Mouse (Mus musculus): ENCODE measurements around the gene Dcun1d4. TPM values are rescaled to one million over a fixed set of nuclear protein-coding genes. Genes with fewer than 3 reads are reported as not detected.

The Dcun1d4 gene
- total RNA-seq, 1 experiment: 14.9 TPM

DNA sequence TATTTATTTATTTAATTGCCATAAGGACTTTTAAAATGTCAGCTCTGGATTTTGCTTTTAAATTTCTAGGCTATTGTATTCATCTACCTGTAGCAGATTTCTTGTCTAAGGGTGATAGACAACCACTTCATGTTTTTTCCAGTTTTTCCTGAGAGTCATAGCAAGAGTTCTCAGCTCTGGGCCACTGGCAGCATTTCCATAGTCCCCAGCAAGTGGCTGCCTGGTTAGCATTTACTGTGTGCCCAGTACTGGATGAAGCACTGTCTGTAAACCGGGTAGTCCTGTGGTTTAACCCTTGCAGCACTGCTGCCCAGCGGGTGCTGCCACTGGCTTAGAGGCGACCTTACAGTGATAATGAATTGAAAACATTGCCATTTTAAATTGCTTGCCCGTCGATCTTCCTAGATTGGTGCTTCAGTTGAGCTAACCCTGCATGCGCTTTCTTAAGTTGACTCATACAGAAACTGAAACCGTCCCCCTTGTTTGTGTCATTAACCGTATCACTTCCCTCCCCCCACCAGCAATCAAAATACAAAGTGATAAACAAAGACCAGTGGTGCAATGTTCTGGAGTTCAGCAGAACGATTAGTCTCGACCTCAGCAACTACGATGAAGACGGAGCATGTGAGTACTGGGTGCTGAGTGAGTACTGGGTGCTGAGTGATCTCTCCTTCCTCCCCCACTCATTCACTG is 76.1 kb downstream of the Dcun1d4 start:
- H3K27ac ChIP-seq (ENCODE audit: insufficient read depth, low read depth, low read length, poor library complexity, severe bottlenecking): no peak overlapping the region
- DNase-seq (ENCODE audit: low read depth, low spot score): no peak
- in situ Hi-C loops (cut with MboI; ENCODE audit: low sequenced_read_pairs in 2 of 2, unreplicated experiment in 2 of 2): no loop called here

GRCm38 (mm10) chr5:73558756-73559155 is 78.0 kb downstream of the Dcun1d4 start:
- H3K4me3 ChIP-seq (ENCODE audit: insufficient read depth in 1 of 2, low read depth in 1 of 2, low read length in 2 of 2, poor library complexity in 1 of 2, severe bottlenecking in 1 of 2): no peak overlapping the region
- no peaks in the 10 kb centered on the region for H3K9me3 ChIP-seq (ENCODE audit: control insufficient read depth, insufficient read depth, low read depth, low read length)
- H3K36me3 ChIP-seq (ENCODE audit: control insufficient read depth, insufficient read depth, low read length, poor library complexity, severe bottlenecking): peaks cover 17% of the 10 kb centered on the region
- no peak overlapping the region for H3K27ac ChIP-seq (ENCODE audit: insufficient read depth, low read depth, low read length, poor library complexity, severe bottlenecking)
- no peaks in the 10 kb centered on the region for H3K4me1 ChIP-seq (ENCODE audit: control insufficient read depth in 2 of 2, insufficient read depth in 2 of 2, low read length in 2 of 2, poor library complexity in 1 of 2)
- DNase-seq (ENCODE audit: low read depth, low spot score): no peak
- in situ Hi-C loops (cut with MboI; ENCODE audit: low sequenced_read_pairs in 2 of 2, unreplicated experiment in 2 of 2): no loop called here
- TF ChIP-seq HCFC1 (IDR thresholded peaks at IDR 0.05; ENCODE audit: borderline replicate concordance, insufficient read depth, low read length): no peak
- no peak for TF ChIP-seq CHD2 (IDR thresholded peaks at IDR 0.05; ENCODE audit: low read depth, low read length)
- TF ChIP-seq ZC3H11A (IDR thresholded peaks at IDR 0.05; ENCODE audit: borderline replicate concordance, low read depth, low read length): no peak
- TF ChIP-seq ZNF384 (IDR thresholded peaks at IDR 0.05; ENCODE audit: low read depth, low read length): no peak
- TF ChIP-seq MAFK (IDR thresholded peaks at IDR 0.05; ENCODE audit: insufficient read depth, low read depth, low read length): no peak
- H3K9ac ChIP-seq (ENCODE audit: insufficient read depth, low read depth, low read length, poor library complexity, severe bottlenecking): no peak overlapping the region

More for the DNA sequence above, 76.1 kb downstream of the Dcun1d4 start:
- no peaks in the 10 kb centered on the region for H3K9me3 ChIP-seq (ENCODE audit: control insufficient read depth, insufficient read depth, low read depth, low read length)
- no peak overlapping the region for H3K9ac ChIP-seq (ENCODE audit: insufficient read depth, low read depth, low read length, poor library complexity, severe bottlenecking)
- no peak overlapping the region for H3K4me3 ChIP-seq (ENCODE audit: insufficient read depth in 1 of 2, low read depth in 1 of 2, low read length in 2 of 2, poor library complexity in 1 of 2, severe bottlenecking in 1 of 2)
- H3K4me1 ChIP-seq (ENCODE audit: control insufficient read depth in 2 of 2, insufficient read depth in 2 of 2, low read length in 2 of 2, poor library complexity in 1 of 2): no peaks in the 10 kb centered on the region
- H3K36me3 ChIP-seq (ENCODE audit: control insufficient read depth, insufficient read depth, low read length, poor library complexity, severe bottlenecking): peaks cover 25% of the 10 kb centered on the region
- TF ChIP-seq HCFC1 (IDR thresholded peaks at IDR 0.05; ENCODE audit: borderline replicate concordance, insufficient read depth, low read length): no peak
- no peak for TF ChIP-seq ZC3H11A (IDR thresholded peaks at IDR 0.05; ENCODE audit: borderline replicate concordance, low read depth, low read length)
- TF ChIP-seq MAFK (IDR thresholded peaks at IDR 0.05; ENCODE audit: insufficient read depth, low read depth, low read length): no peak
- no peak for TF ChIP-seq ZNF384 (IDR thresholded peaks at IDR 0.05; ENCODE audit: low read depth, low read length)
- TF ChIP-seq CHD2 (IDR thresholded peaks at IDR 0.05; ENCODE audit: low read depth, low read length): no peak

DNA sequence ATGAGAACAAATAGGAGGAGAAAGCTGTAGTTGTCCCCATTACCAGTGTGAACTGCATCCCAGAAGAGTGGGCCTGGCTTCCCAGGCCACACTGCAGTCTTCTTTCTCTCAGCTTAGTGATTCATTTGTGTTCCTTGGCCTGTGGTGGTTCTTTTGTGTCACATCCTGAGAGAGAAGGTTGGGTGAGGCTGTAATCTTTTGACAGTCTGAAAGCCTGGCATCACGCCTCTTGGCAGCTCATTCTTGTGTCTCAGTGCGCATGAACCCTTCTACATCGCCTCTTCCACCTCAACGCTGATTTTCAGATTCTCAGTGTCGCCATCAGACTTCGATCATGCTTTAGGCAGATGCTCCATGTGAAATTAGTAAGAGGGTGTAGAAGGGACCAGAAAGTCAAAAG is 83.2 kb downstream of the Dcun1d4 start:
- TF ChIP-seq MAFK (IDR thresholded peaks at IDR 0.05; ENCODE audit: insufficient read depth, low read depth, low read length) (no peak), HCFC1 (IDR thresholded peaks at IDR 0.05; ENCODE audit: borderline replicate concordance, insufficient read depth, low read length) (no peak), ZNF384 (IDR thresholded peaks at IDR 0.05; ENCODE audit: low read depth, low read length) (no peak), ZC3H11A (IDR thresholded peaks at IDR 0.05; ENCODE audit: borderline replicate concordance, low read depth, low read length) (no peak), CHD2 (IDR thresholded peaks at IDR 0.05; ENCODE audit: low read depth, low read length) (no peak)
- no peak overlapping the region for H3K9ac ChIP-seq (ENCODE audit: insufficient read depth, low read depth, low read length, poor library complexity, severe bottlenecking)
- H3K9me3 ChIP-seq (ENCODE audit: control insufficient read depth, insufficient read depth, low read depth, low read length): no peaks in the 10 kb centered on the region
- no peak for DNase-seq (ENCODE audit: low read depth, low spot score)
- H3K27ac ChIP-seq (ENCODE audit: insufficient read depth, low read depth, low read length, poor library complexity, severe bottlenecking): no peak overlapping the region
- H3K4me3 ChIP-seq (ENCODE audit: insufficient read depth in 1 of 2, low read depth in 1 of 2, low read length in 2 of 2, poor library complexity in 1 of 2, severe bottlenecking in 1 of 2): no peak overlapping the region
- in situ Hi-C loops (cut with MboI; ENCODE audit: low sequenced_read_pairs in 2 of 2, unreplicated experiment in 2 of 2): no loop called here
- H3K36me3 ChIP-seq (ENCODE audit: control insufficient read depth, insufficient read depth, low read length, poor library complexity, severe bottlenecking): 0 out of 2 replicates have a peak, but pooled peaks cover 3% of the 10 kb centered on the region
- no peaks in the 10 kb centered on the region for H3K4me1 ChIP-seq (ENCODE audit: control insufficient read depth in 2 of 2, insufficient read depth in 2 of 2, low read length in 2 of 2, poor library complexity in 1 of 2)

- Histone ChIP-seq H3K4me1 (ENCODE audit: control insufficient read depth in 2 of 2, insufficient read depth in 2 of 2, low read length in 2 of 2, poor library complexity in 1 of 2) (no peaks in the 10 kb centered on the region; a peak in 1 of 4 replicates), H3K9ac (ENCODE audit: insufficient read depth, low read depth, low read length, poor library complexity, severe bottlenecking) (no peak overlapping the region), H3K27ac (ENCODE audit: insufficient read depth, low read depth, low read length, poor library complexity, severe bottlenecking) (no peak overlapping the region), H3K9me3 (ENCODE audit: control insufficient read depth, insufficient read depth, low read depth, low read length) (no peaks in the 10 kb centered on the region), H3K4me3 (ENCODE audit: insufficient read depth in 1 of 2, low read depth in 1 of 2, low read length in 2 of 2, poor library complexity in 1 of 2, severe bottlenecking in 1 of 2) (no peak overlapping the region), H3K36me3 (ENCODE audit: control insufficient read depth, insufficient read depth, low read length, poor library complexity, severe bottlenecking) (0 out of 2 replicates have a peak, but pooled peaks cover 2% of the 10 kb centered on the region)
- TF ChIP-seq HCFC1 (IDR thresholded peaks at IDR 0.05; ENCODE audit: borderline replicate concordance, insufficient read depth, low read length) (no peak), ZNF384 (IDR thresholded peaks at IDR 0.05; ENCODE audit: low read depth, low read length) (no peak)
- in situ Hi-C loops (cut with MboI; ENCODE audit: low sequenced_read_pairs in 2 of 2, unreplicated experiment in 2 of 2): no loop called here
- no peak for DNase-seq (ENCODE audit: low read depth, low spot score)
Observed at GRCm38 (mm10) chr5:73566119-73566518, 85.3 kb downstream of the Dcun1d4 start.
